Mouse (Mus musculus) gastrocnemius, postnatal 14 days (tissue): ENCODE measurements at regions not wholly inside any gene's neighbourhood (a gene's known extent, or its start where the extent isn't known, plus 50 kb on each side); places are given as distances from the start of the nearest gene placed in this dataset.

Experiments
- microRNA-seq, 2 experiments: library from miRNA; unstranded; fragments of <30 nt; microRNA quantifications; one replicate each; pipeline ENCODE4 v1.2.0; 2021

Small RNA genes in the stretch of these regions (microRNA-seq; reads per million reads assigned to microRNA genes)
- gene Gm26472 = 0 reads per million in 2 experiments
